Mouse (Mus musculus) left cerebral cortex, postnatal 36 days (tissue): ENCODE measurements around the gene Tars2. TPM values are rescaled to one million over a fixed set of nuclear protein-coding genes. Genes with fewer than 3 reads are reported as not detected.

Experiments
- DNase-seq, 2 experiments: peaks; one replicate each; pipeline ENCODE4 v3.0.0; 2021 to 2022; ENCODE audit warnings: low spot score in 2 of 2, mixed read lengths in 1 of 2
- intact Hi-C: fragments of 180-260 bp; cut with DNase I; formaldehyde crosslinking; loops from one replicate; pipeline ENCODE4 v1.15.1; 2025
- total RNA-seq, 2 experiments: library from RNA; stranded (reverse); gene quantifications; 2 replicates each; pipeline ENCODE4 v1.2.3; 2021

The Tars2 gene
- total RNA-seq, 2 experiments from 2014 or later: 33.9 to 44.6 TPM

GRCm38 (mm10) chr3:95739353-95740104 lies 20.5 kb downstream of the Tars2 start, which contains the start of gene Ecm1:
Ecm1 (minus strand) TSS chr3:95739569.
- peak; percentile 44 to 47 for DNase-seq
- intact Hi-C loops: no loop called here

GRCm38 (mm10) chr3:95735071-95735670 lies 24.8 kb downstream of the Tars2 start:
- DNase-seq: no peak
- intact Hi-C loops: no loop called here

- intact Hi-C loops: no loop called here
- DNase-seq: no peak
These were observed 25.8 kb downstream of the Tars2 start for GRCm38 (mm10) chr3:95734092-95734702.

GRCm38 (mm10) chr3:95732744-95733521 lies 27.1 kb downstream of the Tars2 start:
- DNase-seq: no peak
- intact Hi-C loops: no loop called here

- intact Hi-C loops: no loop called here
These were observed 27.7 kb downstream of the Tars2 start for GRCm38 (mm10) chr3:95732297-95732696.

GRCm38 (mm10) chr3:95731802-95732201 lies 28.2 kb downstream of the Tars2 start:
- intact Hi-C loops: no loop called here
- no peak for DNase-seq

More at GRCm38 (mm10) chr3:95732297-95732696, 27.7 kb downstream of the Tars2 start:
- DNase-seq: no peak

GRCm38 (mm10) chr3:95730431-95730830 lies 29.6 kb downstream of the Tars2 start:
- no peak for DNase-seq
- intact Hi-C loops: no loop called here

GRCm38 (mm10) chr3:95728906-95729305 lies 31.1 kb downstream of the Tars2 start:
- intact Hi-C loops: no loop called here
- DNase-seq: no peak

GRCm38 (mm10) chr3:95726696-95727358 lies 33.2 kb downstream of the Tars2 start:
- intact Hi-C loops: no loop called here
- no peak for DNase-seq

GRCm38 (mm10) chr3:95725863-95726262 lies 34.1 kb downstream of the Tars2 start:
- intact Hi-C loops: no loop called here
- no peak for DNase-seq

GRCm38 (mm10) chr3:95722386-95722785 lies 37.6 kb downstream of the Tars2 start:
- DNase-seq: no peak
- intact Hi-C loops: no loop called here

GRCm38 (mm10) chr3:95718153-95718552 lies 41.9 kb downstream of the Tars2 start:
- intact Hi-C loops: no loop called here
- no peak for DNase-seq

GRCm38 (mm10) chr3:95716075-95716474 lies 43.9 kb downstream of the Tars2 start:
- no peak for DNase-seq
- intact Hi-C loops: no loop called here

- no peak for DNase-seq
- intact Hi-C loops: no loop called here
These were observed 50.0 kb downstream of the Tars2 start for GRCm38 (mm10) chr3:95709967-95710366.

GRCm38 (mm10) chr3:95709044-95709443 lies 51.0 kb downstream of the Tars2 start:
- DNase-seq: no peak
- intact Hi-C loops: no loop called here

GRCm38 (mm10) chr3:95707497-95707896 lies 52.5 kb downstream of the Tars2 start:
- intact Hi-C loops: no loop called here

GRCm38 (mm10) chr3:95706273-95706672 lies 53.7 kb downstream of the Tars2 start:
- DNase-seq: no peak
- intact Hi-C loops: no loop called here

More at GRCm38 (mm10) chr3:95707497-95707896, 52.5 kb downstream of the Tars2 start:
- no peak for DNase-seq

GRCm38 (mm10) chr3:95704612-95705011 lies 55.4 kb downstream of the Tars2 start:
- DNase-seq: no peak
- intact Hi-C loops: no loop called here

- no peak for DNase-seq
- intact Hi-C loops: no loop called here
These were observed 56.7 kb downstream of the Tars2 start for GRCm38 (mm10) chr3:95703276-95703675.
